Mouse (Mus musculus) hindlimb bud, embryonic 11.5 days (tissue): ENCODE results near the gene Trip10.
A peak's percentile ranks its signal among the peaks of the same experiment; 100 is the strongest.

Source experiments
- DNase-seq: peaks from one replicate; pipeline ENCODE4 v3.0.0-alpha.2; 2012; ENCODE audit warnings: low read depth, low spot score; ENCODE audit errors: extremely low spot score

Gene Trip10

GRCm38 (mm10) chr17:57234254-57234928 is 14.9 kb upstream of the Trip10 start:
- DNase-seq: no peak

- no peak for DNase-seq
Measured at GRCm38 (mm10) chr17:57235803-57236202, 13.5 kb upstream of the Trip10 start.

- no peak for DNase-seq
Measured at GRCm38 (mm10) chr17:57237181-57237580, 12.1 kb upstream of the Trip10 start.

- no peak for DNase-seq
Measured at GRCm38 (mm10) chr17:57243650-57244370, 5.4 kb upstream of the Trip10 start.

- DNase-seq: no peak
Measured at GRCm38 (mm10) chr17:57245311-57245929, 3.8 kb upstream of the Trip10 start.

- no peak for DNase-seq
Measured at GRCm38 (mm10) chr17:57246663-57247392, 2.4 kb upstream of the Trip10 start.

- peak; percentile 100 for DNase-seq
Measured at GRCm38 (mm10) chr17:57247393-57248200, 1.7 kb upstream of the Trip10 start.

- DNase-seq: peak; percentile 63
Measured at GRCm38 (mm10) chr17:57248201-57248699, 1.0 kb upstream of the Trip10 start, which contains the start of gene Gpr108. Gpr108 (minus strand) TSS chr17:57248446.

- no peak for DNase-seq
Measured at GRCm38 (mm10) chr17:57248771-57249170, 484 bp upstream of the Trip10 start.

GRCm38 (mm10) chr17:57250461-57251160 is 1.4 kb downstream of the Trip10 start:
- DNase-seq: no peak

- DNase-seq: no peak
Measured at GRCm38 (mm10) chr17:57251431-57251830, 2.2 kb downstream of the Trip10 start.

GRCm38 (mm10) chr17:57253306-57253705 is 4.1 kb downstream of the Trip10 start:
- no peak for DNase-seq

GRCm38 (mm10) chr17:57255354-57255753 is 6.1 kb downstream of the Trip10 start:
- DNase-seq: no peak

- DNase-seq: no peak
Measured at GRCm38 (mm10) chr17:57256921-57257485, 7.7 kb downstream of the Trip10 start.

- DNase-seq: no peak
Measured at GRCm38 (mm10) chr17:57258191-57258590, 8.9 kb downstream of the Trip10 start.

- no peak for DNase-seq
Measured at GRCm38 (mm10) chr17:57259742-57260141, 10.5 kb downstream of the Trip10 start.

- DNase-seq: no peak
Measured at GRCm38 (mm10) chr17:57260351-57260750, 11.1 kb downstream of the Trip10 start.

GRCm38 (mm10) chr17:57261286-57261685 is 12.0 kb downstream of the Trip10 start:
- no peak for DNase-seq

- no peak for DNase-seq
Measured at GRCm38 (mm10) chr17:57261796-57262195, 12.5 kb downstream of the Trip10 start.
